Mouse (Mus musculus) layer of hippocampus, postnatal 25 days (tissue): ENCODE results near the gene Hoxc5. TPM values are rescaled to one million over a fixed set of nuclear protein-coding genes. Genes with fewer than 3 reads are reported as not detected.

ENCODE experiments used
- DNase-seq, 2 experiments: peaks; one replicate each; pipeline ENCODE4 v3.0.0; 2022; ENCODE audit warnings: mixed read lengths in 2 of 2, low spot score in 1 of 2; ENCODE audit errors: extremely low spot score in 1 of 2
- total RNA-seq, 2 experiments: library from RNA; stranded (reverse); gene quantifications; 2 replicates each; pipeline ENCODE4 v1.2.3; 2021

Hoxc5 gene
- total RNA-seq, 2 experiments from 2014 or later = not detected

DNA sequence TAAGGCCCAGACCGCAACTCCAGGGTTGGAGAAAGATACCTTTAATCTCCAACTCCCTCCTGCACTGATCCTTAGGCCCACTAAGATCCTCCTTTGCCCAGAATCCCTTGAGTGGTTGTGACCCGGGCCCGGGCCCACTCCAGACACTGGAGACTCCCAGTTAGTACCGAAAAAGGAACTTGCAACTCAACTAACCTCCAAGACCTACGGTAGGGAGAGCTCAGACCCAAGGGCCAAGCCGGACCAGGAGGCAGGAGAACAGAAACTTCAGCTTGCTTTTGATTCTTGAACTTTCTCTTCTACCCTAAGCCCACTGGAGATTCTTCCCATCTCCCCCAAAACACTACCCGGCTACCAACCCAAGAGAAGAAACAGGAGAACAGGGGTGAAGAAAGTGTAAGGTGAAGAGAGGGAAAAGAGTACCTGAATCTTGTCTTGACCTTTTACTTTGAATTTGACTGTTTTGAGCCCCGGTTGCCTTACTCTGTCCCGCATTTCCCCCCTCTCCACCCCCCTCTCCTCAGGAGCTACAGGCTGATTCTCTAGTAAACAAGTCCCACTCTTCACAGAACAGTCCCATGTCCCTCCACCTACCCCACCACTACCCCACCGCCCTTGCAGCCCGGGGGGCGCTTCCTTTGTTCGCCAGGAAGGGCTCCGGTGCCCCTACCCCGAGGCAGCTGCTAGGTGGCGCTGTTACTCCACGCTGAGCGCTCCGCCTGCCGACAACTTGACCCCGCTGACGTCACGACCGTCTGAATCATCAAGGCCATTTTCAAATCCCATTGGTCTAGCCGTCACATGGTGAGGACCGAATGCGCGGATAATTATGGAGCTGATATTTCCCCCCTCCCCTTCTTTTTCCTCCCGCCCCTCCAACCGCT lies 1.1 kb upstream of the Hoxc5 start:
- DNase-seq = no peak

GRCm38 (mm10) chr15:102966776-102967311 lies 399 bp upstream of the Hoxc5 start, which contains the start of gene Hoxc10:
Hoxc10 (plus strand) TSS chr15:102966796.
- DNase-seq = no peak

- no peak for DNase-seq
Observed at GRCm38 (mm10) chr15:102967511-102968397, 511 bp downstream of the Hoxc5 start.

DNA sequence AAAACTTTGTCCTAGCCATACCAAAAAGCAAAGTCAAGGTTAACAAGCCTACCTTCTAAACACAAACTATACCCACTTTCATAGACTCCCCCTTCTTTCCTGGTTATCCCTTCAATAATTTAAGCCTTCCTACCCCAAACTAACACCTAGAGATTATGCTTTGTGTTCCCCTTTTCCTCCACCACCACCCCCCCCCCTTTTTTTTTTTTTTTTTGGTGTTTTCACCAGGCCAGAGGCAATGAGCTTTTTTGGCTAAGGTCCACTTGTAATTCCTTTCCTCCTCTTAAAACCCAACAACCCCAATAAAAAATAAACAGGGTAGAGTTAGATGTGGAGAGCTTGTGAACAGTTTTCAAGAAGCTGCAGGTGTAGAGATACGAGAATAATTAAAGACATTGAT lies 2.1 kb downstream of the Hoxc5 start:
- no peak for DNase-seq

GRCm38 (mm10) chr15:102970740-102971139 lies 3.5 kb downstream of the Hoxc5 start:
- DNase-seq = peak in 1 of 2 experiments; percentile 33

GRCm38 (mm10) chr15:102972254-102972653 lies 5.0 kb downstream of the Hoxc5 start:
- no peak for DNase-seq

- DNase-seq = no peak
Observed at GRCm38 (mm10) chr15:102972753-102973152, 5.5 kb downstream of the Hoxc5 start.

DNA sequence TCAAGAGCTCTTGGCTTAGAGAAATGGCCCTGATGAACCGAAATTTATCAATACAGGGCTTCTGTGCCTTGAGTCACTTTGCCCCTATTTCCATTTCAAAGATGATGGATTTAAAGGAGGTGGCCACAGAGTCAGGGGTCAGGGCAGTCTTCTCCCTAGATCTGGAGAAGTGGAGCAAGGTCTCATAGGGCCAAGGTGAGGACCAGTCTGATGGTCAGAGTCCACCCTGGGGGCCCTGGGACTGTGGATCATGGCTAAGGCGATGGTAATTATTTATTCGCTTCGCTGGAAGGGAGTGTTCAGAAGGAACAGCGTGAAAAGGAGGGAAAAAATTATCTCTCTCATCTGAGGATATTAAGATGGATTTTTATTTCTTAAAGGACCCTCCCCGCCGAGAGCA lies 7.8 kb downstream of the Hoxc5 start:
- DNase-seq = no peak

- DNase-seq = no peak
Observed at GRCm38 (mm10) chr15:102975688-102976111, 8.5 kb downstream of the Hoxc5 start.

GRCm38 (mm10) chr15:102976171-102976570 lies 8.9 kb downstream of the Hoxc5 start, which contains the start of gene Hoxc9:
Hoxc9 (plus strand) TSS chr15:102976439.
- no peak for DNase-seq

GRCm38 (mm10) chr15:102976631-102977422 lies 9.6 kb downstream of the Hoxc5 start:
- DNase-seq = no peak

DNA sequence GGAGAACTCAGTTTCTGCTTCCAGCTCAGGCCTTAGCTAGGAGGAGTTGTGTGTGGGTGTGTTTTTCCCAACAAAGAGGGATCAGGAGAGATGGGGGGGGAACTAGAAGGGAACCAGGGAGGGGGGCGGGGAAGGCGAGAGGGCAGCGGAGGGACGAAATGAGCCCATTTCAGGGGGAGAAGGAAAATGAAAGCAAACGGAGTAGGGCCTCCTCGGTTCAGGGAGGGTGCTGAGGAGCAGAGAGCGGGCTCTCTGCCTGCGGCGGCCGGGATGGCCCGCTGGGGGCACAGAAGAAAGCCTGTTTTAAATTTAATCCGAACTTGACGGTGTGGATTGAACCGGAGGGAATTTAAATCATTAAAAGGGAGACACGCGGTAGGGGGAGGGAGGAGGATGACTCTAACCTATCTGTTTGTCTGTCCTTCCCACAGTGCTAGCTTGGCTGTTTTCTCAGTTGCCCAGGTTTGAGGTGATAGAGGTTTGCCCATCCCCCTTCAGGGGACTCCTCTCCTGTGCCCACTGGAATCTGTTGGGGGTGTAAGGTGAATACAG lies 10.3 kb downstream of the Hoxc5 start:
- DNase-seq = no peak

DNA sequence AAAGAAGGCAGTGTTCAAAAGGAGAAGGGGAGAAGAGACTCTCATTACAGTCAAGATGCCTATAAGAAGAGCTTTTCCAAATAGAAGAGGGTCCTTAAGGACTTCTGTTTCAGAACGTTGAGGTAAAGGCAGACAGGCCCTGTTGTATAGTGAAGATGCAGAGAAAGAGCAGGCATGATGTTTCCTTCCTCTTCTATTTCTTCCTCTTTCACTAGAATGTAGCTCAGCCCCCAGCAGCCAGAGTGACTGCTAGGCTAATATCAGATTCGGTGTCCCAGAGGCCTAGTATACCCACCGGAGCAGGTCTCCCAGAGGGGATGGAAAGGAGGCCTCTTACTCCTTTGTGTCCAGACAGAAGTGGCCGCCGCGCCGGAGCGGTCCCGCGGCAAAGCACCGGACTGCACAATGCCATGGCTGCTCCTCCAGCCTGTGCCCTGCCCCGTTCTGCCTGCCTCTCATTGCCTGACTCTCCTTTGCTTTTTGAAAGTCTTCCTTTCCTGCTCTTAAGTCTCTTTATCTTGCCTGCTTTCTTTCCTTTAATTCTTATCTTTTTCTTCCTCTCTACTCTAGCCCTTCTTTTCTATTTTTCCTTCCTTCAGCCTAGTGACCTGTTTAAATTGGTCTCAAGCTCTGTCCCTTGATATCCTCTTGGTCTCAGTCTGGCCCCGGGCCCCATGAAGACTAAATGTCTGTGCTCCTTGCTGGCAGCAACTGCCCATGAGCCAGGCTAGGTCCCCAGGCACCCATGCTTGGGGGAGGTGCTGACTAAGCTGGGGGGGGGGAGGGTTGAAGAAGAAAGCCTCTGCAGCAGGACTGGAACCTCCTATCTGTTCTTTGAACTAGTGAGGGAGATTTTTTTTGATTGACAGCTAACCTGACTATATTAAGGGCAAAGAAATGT lies 11.6 kb downstream of the Hoxc5 start:
- DNase-seq = no peak

- no peak for DNase-seq
Observed at GRCm38 (mm10) chr15:102979936-102980335, 12.7 kb downstream of the Hoxc5 start.

- DNase-seq = no peak
Observed at GRCm38 (mm10) chr15:102980352-102980751, 13.1 kb downstream of the Hoxc5 start.

DNA sequence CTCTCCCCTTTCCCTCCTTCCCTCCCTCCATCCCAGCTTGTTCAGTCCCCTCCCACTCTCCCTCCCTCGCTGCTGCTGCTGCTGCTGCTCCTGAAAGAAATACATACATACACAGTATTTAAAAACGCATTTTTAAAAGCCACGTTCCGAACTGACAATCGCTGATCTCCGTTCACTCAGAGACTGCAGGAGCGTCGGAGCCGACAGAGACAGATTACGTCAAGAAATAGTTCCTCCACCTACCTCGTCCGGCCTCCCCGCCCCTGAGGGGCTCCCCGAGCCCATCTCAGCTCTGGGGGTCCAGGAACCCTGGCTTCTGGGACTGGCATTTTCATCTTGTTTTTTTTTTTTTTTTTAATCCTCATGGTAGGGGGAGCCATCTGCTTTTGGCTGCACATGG lies 13.7 kb downstream of the Hoxc5 start:
- DNase-seq = no peak

- no peak for DNase-seq
Observed at GRCm38 (mm10) chr15:102981379-102982288, 14.4 kb downstream of the Hoxc5 start.

- no peak for DNase-seq
Observed at GRCm38 (mm10) chr15:102983716-102984115, 16.5 kb downstream of the Hoxc5 start.
